Mouse (Mus musculus): Measurements from ENCODE around the gene Olfr1535. TPM values are rescaled to one million over a fixed set of nuclear protein-coding genes. Genes with fewer than 3 reads are reported as not detected.

The Olfr1535 gene
- total RNA-seq (2021), result not detected
- long read RNA-seq, experiment 1, result 0 reads
- long read RNA-seq, experiment 2, result 0 reads

DNA sequence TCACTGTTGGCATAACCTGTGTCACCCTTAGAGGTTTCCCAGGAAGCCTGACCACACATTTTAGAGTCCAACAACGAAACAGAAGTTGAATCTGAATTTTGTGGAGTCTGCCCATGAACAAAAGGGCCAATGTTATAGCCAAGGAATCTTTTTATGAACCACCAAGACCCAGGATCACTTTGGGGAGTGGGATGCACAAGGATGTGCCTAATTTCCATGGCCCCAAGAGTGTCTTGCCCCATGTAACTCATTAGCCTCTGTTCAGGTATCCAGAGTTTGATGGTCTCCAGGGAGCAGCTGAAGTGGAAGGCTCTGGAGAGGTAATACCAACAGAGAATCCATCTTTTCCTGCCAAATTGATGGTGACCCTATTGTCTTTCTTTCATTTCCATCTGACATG is at the start of gene Olfr1535:
Gene Olfr1535 (minus strand): TSS at position 101 of the 400 bp plus-strand sequence.
- no peak for DNase-seq

DNA sequence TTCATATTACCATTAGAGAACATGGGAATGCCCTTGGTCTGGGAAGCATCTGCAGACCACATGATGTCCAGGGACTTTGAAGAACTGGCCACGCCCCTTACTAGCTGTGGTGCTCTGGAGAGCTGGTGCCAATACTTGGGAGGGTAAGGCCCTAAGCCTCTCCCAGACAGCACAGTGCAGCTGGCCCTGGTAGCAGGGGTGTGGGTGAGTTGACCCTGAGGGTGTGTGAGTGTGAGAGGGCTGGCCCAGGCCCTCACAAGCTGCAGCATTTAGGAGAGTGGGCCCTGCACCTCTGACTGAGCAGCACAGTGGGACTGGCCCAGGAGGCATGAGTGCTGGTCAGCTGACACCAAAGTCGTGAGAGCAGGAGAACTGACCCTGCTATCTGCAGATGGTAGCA is 31.9 kb upstream of the Olfr1535 start:
- DNase-seq, result no peak

DNA sequence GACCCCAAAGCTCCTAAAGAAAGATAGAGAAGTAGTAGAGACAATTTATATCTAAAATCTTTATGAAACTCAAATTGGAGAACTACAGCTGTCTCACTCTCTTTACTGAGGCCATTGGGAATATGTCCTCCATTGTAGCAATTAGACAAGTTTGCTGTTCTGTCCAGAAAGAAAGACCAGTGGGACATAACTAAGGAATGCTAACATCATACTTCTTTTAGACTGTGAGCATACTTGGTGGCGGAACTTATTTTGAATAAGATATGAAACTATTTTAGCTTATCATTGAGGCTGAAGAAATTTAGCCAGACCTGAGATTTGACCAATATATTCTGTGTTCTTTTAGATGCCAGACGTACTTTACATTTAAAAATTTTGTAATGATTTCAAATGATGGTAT is 22.0 kb upstream of the Olfr1535 start, which contains the start of gene Olfr1364:
Gene Olfr1364 (minus strand): TSS at position 101 of the 400 bp plus-strand sequence.
- no peak for DNase-seq

DNA sequence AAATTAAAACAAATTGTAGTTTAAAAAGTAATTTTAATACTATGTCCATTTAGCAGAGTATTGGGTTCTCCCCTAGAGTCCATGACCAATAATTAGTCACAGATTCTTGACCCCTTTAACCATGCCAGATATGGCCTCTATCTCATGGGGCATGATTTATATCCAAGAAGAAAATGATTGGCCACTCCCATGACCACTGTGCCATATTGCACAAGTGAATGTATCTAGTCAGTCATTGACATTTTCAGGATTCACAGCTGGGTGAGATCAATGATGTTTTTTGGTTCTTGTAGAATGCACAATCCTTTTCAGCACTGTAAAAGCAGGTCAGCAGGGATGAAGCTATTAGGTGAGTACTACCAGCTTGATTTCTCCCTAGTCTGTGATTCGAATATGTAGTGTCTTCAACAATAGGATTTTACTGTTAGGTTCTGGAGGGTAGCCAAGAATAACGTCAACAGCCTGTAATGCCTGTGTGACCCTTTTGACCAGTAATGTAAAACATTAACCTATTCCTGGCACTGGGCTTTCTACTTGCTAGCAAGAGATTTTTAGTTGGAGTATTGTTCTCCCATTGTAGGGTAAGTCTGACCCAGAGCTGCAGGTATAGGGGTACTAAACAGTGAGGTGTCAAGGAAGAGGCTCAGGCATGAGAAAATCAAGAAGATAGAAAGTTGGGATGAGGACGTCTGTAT is 9.1 kb downstream of the Olfr1535 start:
- no peak for DNase-seq

DNA sequence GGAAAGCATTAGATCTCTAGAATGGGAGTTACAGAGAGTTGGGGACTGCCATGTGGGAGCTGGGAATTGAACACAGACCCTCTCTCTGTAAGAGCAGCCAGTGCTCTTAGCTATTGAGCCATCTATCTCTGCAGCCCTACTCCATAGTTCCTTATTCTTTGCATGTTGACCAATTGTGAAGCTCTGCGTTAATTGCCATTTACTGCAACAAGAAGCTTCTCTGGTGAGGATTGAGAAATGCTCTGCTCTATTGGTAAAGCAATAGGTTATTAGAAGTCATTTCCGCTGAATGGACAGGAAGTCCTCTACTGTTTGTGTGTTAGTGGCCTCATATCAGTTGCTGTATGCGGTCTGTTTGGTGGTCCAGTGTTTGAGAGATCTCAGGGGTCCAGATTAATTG is 10.2 kb downstream of the Olfr1535 start:
- no peak for DNase-seq

DNA sequence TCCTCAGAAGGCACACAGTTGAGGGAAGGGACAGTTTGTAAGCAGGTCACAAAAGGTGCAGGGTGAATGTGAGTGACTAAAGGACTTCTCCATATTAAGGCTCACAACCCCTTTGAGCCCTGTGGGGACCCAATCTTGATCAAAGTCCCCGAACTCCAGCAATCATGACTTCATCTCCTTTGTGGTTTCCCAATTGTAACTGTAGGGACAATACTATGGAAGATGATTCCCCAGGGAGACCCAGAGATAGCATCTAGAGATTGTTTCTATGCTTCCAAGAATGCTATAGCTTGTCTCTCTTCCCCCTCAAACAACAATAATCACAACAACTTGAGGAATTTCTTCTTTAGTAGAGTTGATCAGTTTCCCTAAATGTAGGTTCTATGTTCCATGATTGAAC is 17.0 kb downstream of the Olfr1535 start, which contains the start of gene Olfr1366:
Gene Olfr1366 (minus strand): TSS at position 101 of the 400 bp plus-strand sequence.
- DNase-seq, result no peak

DNA sequence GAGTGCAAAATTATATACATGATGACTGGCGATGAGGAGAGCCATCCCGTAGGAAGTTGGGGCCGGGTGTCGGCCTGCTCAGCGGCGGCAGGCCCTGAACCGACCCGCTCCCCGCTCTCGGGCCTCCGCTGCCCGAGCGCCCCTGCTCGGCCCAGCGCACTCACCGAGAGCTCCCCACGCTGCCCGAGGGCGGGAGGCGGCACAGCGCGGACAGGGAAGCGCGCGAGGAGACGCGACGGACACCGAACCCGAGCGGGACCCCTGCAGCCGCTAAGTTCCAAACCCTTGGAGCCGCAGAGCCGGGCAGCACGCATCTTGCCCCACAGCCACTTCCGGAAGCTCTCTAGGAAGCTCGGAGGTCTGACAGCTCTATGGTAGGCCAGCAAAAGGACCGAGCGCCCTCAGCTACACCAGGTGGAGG is 28.9 kb downstream of the Olfr1535 start, which contains the start of gene Zkscan8:
Gene Zkscan8 (minus strand): TSS at position 340 of the 421 bp plus-strand sequence.
- peak; percentile 90 to 92 for DNase-seq

DNA sequence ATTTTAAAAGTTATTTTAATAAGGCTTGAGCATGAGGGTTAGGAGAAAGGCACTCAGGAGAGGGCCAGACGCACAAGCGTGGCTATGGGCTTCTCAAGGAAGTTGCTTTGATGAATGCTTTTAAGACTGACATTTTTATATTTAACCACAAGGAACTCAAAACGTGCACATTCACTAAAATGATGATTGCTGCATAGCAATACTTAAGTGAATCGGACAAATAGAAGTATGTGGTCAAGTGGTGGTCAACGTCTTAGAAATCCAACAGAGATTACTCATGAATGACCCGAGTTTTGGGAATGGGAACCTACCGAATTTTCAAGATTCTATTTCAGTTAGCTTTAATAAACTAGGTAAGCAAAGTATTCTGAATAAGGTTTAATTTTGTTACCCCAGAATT is 29.6 kb downstream of the Olfr1535 start:
- no peak for DNase-seq

DNA sequence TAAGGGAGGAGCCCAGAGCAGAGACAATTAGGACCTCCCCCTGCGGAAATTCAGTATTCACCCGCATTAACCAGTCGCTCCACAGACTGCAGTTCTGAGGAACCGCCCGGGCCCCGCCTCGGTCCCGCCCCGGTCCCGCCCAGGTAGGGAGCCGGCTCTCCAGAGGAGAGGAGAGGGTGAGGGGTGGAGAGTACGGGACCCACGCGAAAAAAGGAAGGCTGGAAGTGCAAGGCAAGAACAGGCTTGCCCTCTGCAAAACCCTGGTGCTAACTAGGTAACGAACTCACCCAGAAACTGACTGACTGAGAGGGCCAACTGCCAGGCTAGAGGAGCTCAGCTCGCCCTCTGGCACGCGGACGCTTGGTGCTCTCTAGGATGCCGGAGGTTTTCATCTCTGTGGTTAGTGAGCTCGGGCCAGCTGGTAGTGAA is 53.5 kb downstream of the Olfr1535 start:
- peak; percentile 87 to 92 for DNase-seq

Other genes starting within 250 kb of the Olfr1535 start
- not detected for gene Gpx6, start 247.8 kb downstream of the Olfr1535 start, total RNA-seq (2021)
- gene Olfr1367, start 213.0 kb downstream of the Olfr1535 start, total RNA-seq (2021), result not detected
- 10 to 100 TPM in 1 of 2 experiments, 1 to 10 TPM in 1; 8.5 to 10.6 TPM for gene Zscan12, start 197.1 kb downstream of the Olfr1535 start, total RNA-seq (2021)
- gene Zkscan3, start 157.1 kb downstream of the Olfr1535 start, total RNA-seq (2021), result 10 to 100 TPM; 55.6 to 64.5 TPM
- gene Pgbd1, start 118.8 kb downstream of the Olfr1535 start, total RNA-seq (2021), result under 1 TPM; 0.79 to 0.89 TPM
- 10 to 100 TPM; 34.5 to 39.7 TPM for gene Zscan26, start 106.2 kb downstream of the Olfr1535 start, total RNA-seq (2021)
- gene Nkapl, start 91.4 kb downstream of the Olfr1535 start, total RNA-seq (2021), result 1 to 10 TPM in 1 of 2 experiments, under 1 TPM in 1; 0.96 to 1.4 TPM
- 1 to 10 TPM; 2.1 to 2.6 TPM for gene Zkscan4, start 81.0 kb downstream of the Olfr1535 start, total RNA-seq (2021)
- gene Gm10065, start 80.5 kb downstream of the Olfr1535 start, total RNA-seq (2021), result not detected
- 10 to 100 TPM; 11.0 to 12.8 TPM for gene AK157302, start 64.7 kb downstream of the Olfr1535 start, total RNA-seq (2021)
- 10 to 100 TPM; 89.0 to 99.3 TPM for gene Gm11273, start 58.5 kb downstream of the Olfr1535 start, total RNA-seq (2021)
- 10 to 100 TPM; 16.9 to 19.2 TPM for gene Zkscan8, start 28.8 kb downstream of the Olfr1535 start, total RNA-seq (2021)
- not detected for gene Olfr1366, start 17.1 kb downstream of the Olfr1535 start, total RNA-seq (2021)
- gene Olfr1364, start 21.9 kb upstream of the Olfr1535 start, total RNA-seq (2021), result not detected
- gene Olfr1362, start 54.1 kb upstream of the Olfr1535 start, total RNA-seq (2021), result not detected
- not detected for gene Olfr11, start 82.6 kb upstream of the Olfr1535 start, total RNA-seq (2021)
- gene Olfr1361, start 103.5 kb upstream of the Olfr1535 start, total RNA-seq (2021), result not detected
- not detected for gene Olfr1360, start 117.5 kb upstream of the Olfr1535 start, total RNA-seq (2021)
- gene Olfr1359, start 138.2 kb upstream of the Olfr1535 start, total RNA-seq (2021), result not detected
- gene Hist1h2bl, start 156.2 kb upstream of the Olfr1535 start, total RNA-seq (2021), result 10 to 100 TPM; 60.4 to 64.6 TPM
- 10 to 100 TPM in 1 of 2 experiments, 1 to 10 TPM in 1; 7.6 to 50.2 TPM for gene Hist1h2ai, start 156.5 kb upstream of the Olfr1535 start, total RNA-seq (2021)
- gene Hist1h3h, start 157.8 kb upstream of the Olfr1535 start, total RNA-seq (2021), result 10 to 100 TPM; 68.3 to 81.7 TPM
- gene Hist1h2bm, start 162.2 kb upstream of the Olfr1535 start, total RNA-seq (2021), result 10 to 100 TPM; 17.4 to 18.8 TPM
- 10 to 100 TPM; 11.8 to 14.2 TPM for gene Hist1h4j, start 175.2 kb upstream of the Olfr1535 start, total RNA-seq (2021)
- gene Hist1h4k, start 190.6 kb upstream of the Olfr1535 start, total RNA-seq (2021), result 100 to 1,000 TPM; 172 to 183 TPM
- gene Hist1h2ak, start 193.9 kb upstream of the Olfr1535 start, total RNA-seq (2021), result 10 to 100 TPM; 18.0 to 19.9 TPM
- 10 to 100 TPM; 36.1 to 38.9 TPM for gene Hist1h2bn, start 194.2 kb upstream of the Olfr1535 start, total RNA-seq (2021)
- gene Hist1h1b, start 220.7 kb upstream of the Olfr1535 start, total RNA-seq (2021), result 10 to 100 TPM; 26.2 to 28.0 TPM
- gene Hist1h3i, start 223.5 kb upstream of the Olfr1535 start, total RNA-seq (2021), result 10 to 100 TPM; 61.4 to 73.9 TPM
- gene Hist1h2an, start 227.3 kb upstream of the Olfr1535 start, total RNA-seq (2021), result 1 to 10 TPM; 7.5 to 9.1 TPM
- 10 to 100 TPM; 21.9 to 22.1 TPM for gene Hist1h2bp, start 227.6 kb upstream of the Olfr1535 start, total RNA-seq (2021)